Mouse (Mus musculus) effector memory CD4-positive, alpha-beta T cell, adult 7 months (primary cell): ENCODE measurements around the gene Hmgn5. TPM values are rescaled to one million over a fixed set of nuclear protein-coding genes. Genes with fewer than 3 reads are reported as not detected.

Experiments used
- polyA plus RNA-seq: library from polyadenylated mRNA; unstranded; fragments of 100-300 nt; shearing (Covaris generic); gene quantifications from one replicate; pipeline ENCODE4 v1.2.1, GENCODE M21; 2017

The Hmgn5 gene
- 10.1 TPM for polyA plus RNA-seq

GRCm38 (mm10) chrX:109013283-109013682, at the start of gene Hmgn5:
Hmgn5 (minus strand) TSS chrX:109013404.

Other genes starting within 250 kb of the Hmgn5 start
- gene Brwd3, start 179.0 kb downstream of the Hmgn5 start, polyA plus RNA-seq: 3.4 TPM
- gene Sh3bgrl, start 82.0 kb upstream of the Hmgn5 start, polyA plus RNA-seq: 49.7 TPM
- not detected for gene Gm6377, start 183.4 kb upstream of the Hmgn5 start, polyA plus RNA-seq